Comparison of ENCODE assay signal across 8 mouse cellular contexts in the genomic region with DNA sequence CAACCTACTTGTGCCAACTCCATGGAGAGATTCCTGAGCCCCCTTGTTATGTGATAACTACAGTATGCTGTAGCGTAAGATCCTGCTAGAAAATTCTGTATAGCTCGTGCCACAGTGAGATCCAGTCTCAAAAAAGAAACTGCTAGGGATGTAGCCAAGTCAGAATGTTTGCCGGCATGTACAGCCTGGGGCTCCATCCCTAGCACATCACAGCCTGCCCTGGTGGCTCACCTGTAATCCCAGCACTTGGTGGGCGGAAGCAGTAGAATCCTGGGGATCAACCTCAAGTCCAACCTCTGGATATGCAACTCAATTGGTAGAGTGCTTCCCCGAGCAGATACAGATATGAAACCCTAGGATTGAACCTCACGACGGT. TPM values are rescaled to one million over a fixed set of nuclear protein-coding genes. Genes with fewer than 3 reads are reported as not detected.
DNase-seq lines count a peak whose midpoint lies in the region; ATAC-seq and TF ChIP-seq lines count a peak whose summit lies in the region.

No protein-coding gene starts in this region.

- no peak for TF ChIP-seq CTCF in kidney, postnatal 0 days (IDR thresholded peaks at IDR 0.05; ENCODE audit: low read depth)

- WGBS in kidney, postnatal 0 days, result 13% methylated on average over 7 of the region's 7 CpGs
- WGBS in hindbrain, embryonic 13.5 days, result 14% methylated on average over 7 of the region's 7 CpGs
- WGBS in midbrain, embryonic 14.5 days, result 16% methylated on average over 7 of the region's 7 CpGs

- H3K4me3 ChIP-seq in kidney, postnatal 0 days (replicated peaks; ENCODE audit: low read depth, low read length), result peak overlapping the region; percentile 100
- peak overlapping the region; percentile 99 for H3K4me3 ChIP-seq in hindbrain, embryonic 13.5 days
- H3K4me3 ChIP-seq in midbrain, embryonic 14.5 days (replicated peaks; ENCODE audit: low read depth, low read length), result peak overlapping the region; percentile 98

- no peaks in the 10 kb centered on the region for H3K36me3 ChIP-seq in kidney, postnatal 0 days (ENCODE audit: insufficient read depth, low read length)
- peaks cover 3% of the 10 kb centered on the region; the same call in 1 of the 2 replicates for H3K36me3 ChIP-seq in hindbrain, embryonic 13.5 days
- H3K36me3 ChIP-seq in midbrain, embryonic 14.5 days (ENCODE audit: control insufficient read depth, insufficient read depth, low read length), result no peaks in the 10 kb centered on the region

- peak overlapping the region; percentile 100 for H3K9ac ChIP-seq in kidney, postnatal 0 days (ENCODE audit: low read depth, low read length)
- H3K9ac ChIP-seq in hindbrain, embryonic 13.5 days, result peak overlapping the region; percentile 100
- H3K9ac ChIP-seq in midbrain, embryonic 14.5 days (replicated peaks; ENCODE audit: low read length), result peak overlapping the region; percentile 95

- H3K27me3 ChIP-seq in kidney, postnatal 0 days (ENCODE audit: insufficient read depth, low read length), result no peaks in the 10 kb centered on the region
- H3K27me3 ChIP-seq in hindbrain, embryonic 13.5 days, result no peaks in the 10 kb centered on the region
- no peaks in the 10 kb centered on the region for H3K27me3 ChIP-seq in midbrain, embryonic 14.5 days (ENCODE audit: control insufficient read depth, insufficient read depth, low read length)

- H3K4me2 ChIP-seq in kidney, postnatal 0 days (ENCODE audit: low read length), result peak overlapping the region; percentile 81
- peak overlapping the region; percentile 93 for H3K4me2 ChIP-seq in hindbrain, embryonic 13.5 days
- H3K4me2 ChIP-seq in midbrain, embryonic 14.5 days (ENCODE audit: low read length), result peak overlapping the region; percentile 96

- peaks cover 19% of the 10 kb centered on the region for H3K4me1 ChIP-seq in kidney, postnatal 0 days (replicated peaks; ENCODE audit: insufficient read depth, low read length)
- peaks cover 37% of the 10 kb centered on the region for H3K4me1 ChIP-seq in hindbrain, embryonic 13.5 days (replicated peaks)
- peaks cover 26% of the 10 kb centered on the region for H3K4me1 ChIP-seq in midbrain, embryonic 14.5 days (ENCODE audit: control insufficient read depth, insufficient read depth, low read length)

- no peak for DNase-seq in kidney, postnatal 0 days (ENCODE audit: low spot score)
- DNase-seq in kidney, adult 18-20 months, result no peak
- DNase-seq in brain, embryonic 18.5 days (ENCODE audit: low read depth, low spot score), result peak; percentile 24
- DNase-seq in midbrain, embryonic 14.5 days, result no peak
- DNase-seq in adrenal gland, adult 2 months, result no peak
- no peak for DNase-seq in layer of hippocampus, adult 9-11 months

- ATAC-seq in kidney, postnatal 0 days (replicated peaks; ENCODE audit: low FRiP score, low read depth), result 0 out of 2 replicates have a peak, but pooled peaks have one; percentile 11
- peak; percentile 60 for ATAC-seq in hindbrain, embryonic 13.5 days (ENCODE audit: low FRiP score)
- peak; percentile 38 for ATAC-seq in midbrain, embryonic 14.5 days (ENCODE audit: low FRiP score, low TSS enrichment)
- ATAC-seq in granulocyte monocyte progenitor cell, adult 5-6 weeks (replicated peaks; ENCODE audit: poor library complexity, severe bottlenecking), result no peak

- H3K27ac ChIP-seq in kidney, postnatal 0 days, result peak overlapping the region; percentile 100
- peak overlapping the region; percentile 96 for H3K27ac ChIP-seq in hindbrain, embryonic 13.5 days
- H3K27ac ChIP-seq in midbrain, embryonic 14.5 days (replicated peaks; ENCODE audit: low read depth, low read length), result peak overlapping the region; percentile 95

- H3K9me3 ChIP-seq in kidney, postnatal 0 days (replicated peaks; ENCODE audit: low read length), result no peaks in the 10 kb centered on the region
- no peaks in the 10 kb centered on the region for H3K9me3 ChIP-seq in hindbrain, embryonic 13.5 days
- no peaks in the 10 kb centered on the region for H3K9me3 ChIP-seq in midbrain, embryonic 14.5 days (ENCODE audit: control insufficient read depth, low read length)

RNA-seq across cellular contexts. Expression of a gene that starts 0.5 kb away (rescaled TPM):
- 453 and 458 TPM in 2 replicates for polyA plus RNA-seq in kidney, postnatal 0 days (2015; fragmentation: Nextera tagmentation; extraction: Ambion mirVana)
- 390 and 391 TPM in 2 replicates for polyA plus RNA-seq in hindbrain, embryonic 13.5 days (2015; fragmentation: Nextera tagmentation; extraction: Ambion mirVana)
- 425 and 463 TPM in 2 replicates for polyA plus RNA-seq in midbrain, embryonic 14.5 days (2014; fragmentation: Nextera tagmentation; extraction: Ambion mirVana)
- total RNA-seq in adrenal gland, adult 2 months (2021), result 100 to 1,000 TPM; 349 to 359 TPM
- 76.1 and 98.1 TPM in 2 replicates for polyA plus RNA-seq in adrenal gland, adult 2 months (2012; rRNA removed)
- 349 and 471 TPM in 2 replicates for total RNA-seq in granulocyte monocyte progenitor cell, adult 5-6 weeks (2014; fragmentation: Nextera tagmentation)
- total RNA-seq in granulocyte monocyte progenitor cell, adult 5-6 weeks (2017), result 118 and 134 TPM in 2 replicates
